Mouse (Mus musculus) C2C12 (cell line): ENCODE measurements around the gene Akr1e1.

Source experiments
- CEBPB ChIP-seq: IDR thresholded peaks from one replicate; pipeline ENCODE4 v1.6.1; 2011; ENCODE audit warnings: low read depth, mild to moderate bottlenecking, control low read depth, moderate library complexity
- CTCF ChIP-seq: IDR thresholded peaks from one replicate; pipeline ENCODE4 v1.5.1; 2011; ENCODE audit not compliant: control insufficient read depth, insufficient read depth, insufficient read length
- FOSL1 ChIP-seq: IDR thresholded peaks from one replicate; pipeline ENCODE4 v1.8.0; 2011; ENCODE audit warnings: mild to moderate bottlenecking, low read length; ENCODE audit not compliant: poor library complexity, insufficient read depth, severe bottlenecking
- MAX ChIP-seq: IDR thresholded peaks from one replicate; pipeline ENCODE4 v1.6.1; 2011; ENCODE audit warnings: mild to moderate bottlenecking, control low read depth
- MYOD1 ChIP-seq: IDR thresholded peaks from one replicate; pipeline ENCODE4 v1.6.1; 2011; ENCODE audit warnings: low read depth; ENCODE audit not compliant: control insufficient read depth, insufficient read length
- MYOG ChIP-seq: IDR thresholded peaks from one replicate; pipeline ENCODE4 v1.6.1; 2011; ENCODE audit not compliant: control insufficient read depth, insufficient read length; ENCODE audit errors: extremely low read depth
- USF1 ChIP-seq: IDR thresholded peaks from one replicate; pipeline ENCODE4 v1.6.1; 2011; ENCODE audit warnings: low read depth, mild to moderate bottlenecking, control low read depth, moderate library complexity

- TF ChIP-seq CTCF (no peak), MAX (no peak), USF1 (no peak), MYOD1 (no peak), CEBPB (no peak), MYOG (no peak), FOSL1 (no peak)
These were observed at the start of gene Akr1e1 for GRCm38 (mm10) chr13:4608961-4609409.
